Mouse (Mus musculus) mammary gland, adult 2 months (tissue): ENCODE measurements around the gene Hbb-bh2. TPM values are rescaled to one million over a fixed set of nuclear protein-coding genes. Genes with fewer than 3 reads are reported as not detected.

Experiments used
- polyA plus RNA-seq: library from polyadenylated mRNA; depleted of rRNA; stranded (reverse); fragments of >200 nt; gene quantifications from 2 replicates; pipeline ENCODE4 v1.2.3, GENCODE M21; 2012; ENCODE audit warnings: low replicate concordance; rRNA removed

The Hbb-bh2 gene
- polyA plus RNA-seq, result not detected in 2 replicates

DNA sequence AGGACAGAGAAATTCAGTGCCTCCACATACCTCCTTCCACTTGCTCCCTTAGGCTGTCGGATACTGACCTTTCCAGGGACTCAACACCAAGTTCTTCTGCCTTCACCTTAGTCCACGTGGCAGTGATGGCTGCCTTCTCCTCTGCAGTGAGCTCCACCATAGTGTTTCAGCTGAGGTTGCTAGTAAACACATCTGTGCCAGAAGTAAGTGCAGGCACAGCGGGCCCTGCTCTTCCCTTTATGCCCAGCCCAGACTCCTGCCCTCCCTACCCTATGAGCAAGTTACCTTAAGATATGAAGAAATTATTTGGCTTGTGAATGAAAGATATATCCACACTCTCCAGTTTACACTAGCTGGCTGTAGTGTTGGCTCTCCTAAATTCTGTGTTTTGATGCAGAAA is at the start of gene Hbb-bh2:
Gene Hbb-bh2 (minus strand): TSS at position 253 of the 400 bp plus-strand sequence.

DNA sequence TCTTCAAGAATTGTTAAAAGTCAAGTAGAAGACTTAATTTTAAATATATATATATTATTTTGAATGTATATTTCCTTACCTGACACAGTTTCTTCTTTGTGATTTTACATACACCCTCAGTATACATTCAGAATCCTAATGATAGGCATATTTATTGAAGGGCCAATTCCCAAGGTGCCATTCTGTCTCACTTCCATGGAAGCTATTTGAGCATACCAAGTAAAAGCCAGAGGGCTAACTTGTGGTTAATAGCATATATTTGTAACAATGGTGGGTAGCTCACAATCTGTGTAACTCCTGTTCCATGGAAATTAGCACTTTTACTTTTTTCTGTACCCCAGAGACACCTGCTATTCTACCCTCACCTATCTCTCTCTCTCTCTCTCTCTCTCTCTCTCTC is 45.8 kb upstream of the Hbb-bh2 start, which contains the start of gene Olfr66:
Gene Olfr66 (minus strand): TSS at position 101 of the 400 bp plus-strand sequence.

DNA sequence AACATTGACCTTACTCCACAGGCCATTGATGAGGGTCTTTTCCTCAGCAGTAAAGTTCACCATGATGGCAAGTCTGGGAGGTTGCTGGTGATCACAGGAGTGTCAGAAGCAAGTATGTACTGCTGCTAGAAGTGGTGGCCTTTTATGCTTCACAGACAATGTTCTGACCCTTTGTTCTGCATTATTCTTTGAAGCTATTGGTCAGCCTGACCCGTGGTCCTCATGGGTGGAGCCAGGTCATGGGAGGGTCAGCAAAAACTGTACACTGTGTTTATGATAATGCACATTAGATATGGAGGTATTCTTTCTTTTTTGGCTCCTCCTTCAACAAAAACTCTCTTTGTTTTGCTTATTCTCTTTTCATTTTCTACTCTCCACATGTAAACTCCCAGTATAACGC is 12.8 kb upstream of the Hbb-bh2 start, which contains the start of gene Hbb-y:
Gene Hbb-y (minus strand): TSS at position 127 of the 400 bp plus-strand sequence.

DNA sequence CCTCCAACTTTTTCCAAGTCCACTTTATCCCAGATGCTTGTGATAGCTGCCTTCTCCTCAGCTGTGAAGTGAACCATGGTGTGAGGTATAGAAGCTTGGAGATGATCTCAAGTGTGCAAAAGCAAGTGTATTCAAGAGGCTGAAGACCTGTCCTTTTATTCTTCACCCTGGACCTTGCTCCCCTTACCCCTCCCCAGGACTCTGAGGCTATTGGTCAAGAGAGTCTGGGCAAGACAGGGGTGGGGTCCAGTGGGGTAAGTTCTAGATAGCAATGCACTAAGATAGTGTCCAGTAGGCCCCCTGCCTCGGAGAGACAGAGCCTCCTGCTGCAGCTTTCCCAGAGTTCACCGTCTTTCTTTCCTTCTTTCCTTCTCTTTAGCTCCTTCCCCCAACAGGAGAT is 2.7 kb upstream of the Hbb-bh2 start, which contains the start of gene Hbb-bh1:
Gene Hbb-bh1 (minus strand): TSS at position 131 of the 400 bp plus-strand sequence.

DNA sequence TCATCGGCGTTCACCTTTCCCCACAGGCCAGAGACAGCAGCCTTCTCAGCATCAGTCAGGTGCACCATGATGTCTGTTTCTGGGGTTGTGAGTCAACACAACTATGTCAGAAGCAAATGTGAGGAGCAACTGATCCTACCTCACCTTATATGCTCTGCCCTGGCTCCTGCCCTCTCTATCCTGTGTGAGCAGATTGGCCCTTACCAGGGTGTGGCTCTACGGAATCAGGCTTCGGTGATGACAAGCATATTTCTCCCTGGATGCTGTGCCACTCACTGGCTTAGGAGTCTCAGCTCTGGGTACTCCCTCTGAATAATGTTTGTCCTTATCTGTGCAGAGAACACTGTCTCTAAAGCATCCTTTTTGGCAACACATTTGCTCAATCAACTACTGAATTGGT is 12.5 kb downstream of the Hbb-bh2 start, which contains the start of gene Hbb-bs:
Gene Hbb-bs (minus strand): TSS at position 289 of the 400 bp plus-strand sequence.

DNA sequence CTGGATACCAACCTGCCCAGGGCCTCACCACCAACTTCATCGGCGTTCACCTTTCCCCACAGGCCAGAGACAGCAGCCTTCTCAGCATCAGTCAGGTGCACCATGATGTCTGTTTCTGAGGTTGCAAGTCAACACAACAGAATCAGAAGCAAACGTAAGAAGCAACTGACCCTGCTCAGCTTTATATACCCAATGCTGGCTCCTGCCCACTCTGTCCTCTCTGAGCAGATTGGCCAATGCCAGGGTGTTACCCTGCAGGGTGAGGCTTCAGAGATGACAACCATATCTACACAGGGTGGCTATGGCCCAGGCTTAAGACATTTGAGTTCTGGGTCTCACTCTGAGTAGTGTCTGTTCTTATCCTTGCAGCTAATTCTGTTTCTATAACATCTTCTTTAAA is 26.6 kb downstream of the Hbb-bh2 start, which contains the start of gene Hbb-bt:
Gene Hbb-bt (minus strand): TSS at position 231 of the 400 bp plus-strand sequence.

DNA sequence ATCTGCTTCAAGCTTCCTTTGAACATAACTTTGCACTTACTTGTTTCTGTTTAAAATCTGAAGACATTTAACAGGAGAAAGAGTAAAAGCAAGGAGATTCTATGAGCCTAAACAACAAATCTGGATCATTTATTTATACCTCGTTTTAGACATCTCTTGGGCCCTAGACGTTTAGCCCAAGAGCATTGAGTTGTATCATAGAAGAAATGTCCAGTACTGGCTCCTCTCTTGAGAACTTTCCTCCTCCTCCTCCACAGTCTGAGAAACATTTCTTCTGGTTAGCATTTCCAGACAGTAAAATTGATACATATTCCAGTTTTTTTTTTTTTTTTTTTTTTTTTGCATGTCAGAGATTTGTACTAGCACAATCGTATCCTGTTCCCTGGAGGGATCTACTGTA is 48.6 kb downstream of the Hbb-bh2 start, which contains the start of gene Olfr67:
Gene Olfr67 (minus strand): TSS at position 101 of the 400 bp plus-strand sequence.

Other genes with a start within 250 kb of the Hbb-bh2 start
- not detected in 2 replicates for gene Olfr619, start 239.9 kb downstream of the Hbb-bh2 start, polyA plus RNA-seq
- not detected in 2 replicates for gene Olfr620, start 228.0 kb downstream of the Hbb-bh2 start, polyA plus RNA-seq
- not detected in 2 replicates for gene Olfr622, start 197.8 kb downstream of the Hbb-bh2 start, polyA plus RNA-seq
- not detected in 2 replicates for gene Olfr623, start 176.8 kb downstream of the Hbb-bh2 start, polyA plus RNA-seq
- not detected in 2 replicates for gene Olfr624, start 169.3 kb downstream of the Hbb-bh2 start, polyA plus RNA-seq
- gene Olfr625-ps1, start 157.8 kb downstream of the Hbb-bh2 start, polyA plus RNA-seq, result not detected in 2 replicates
- not detected in 2 replicates for gene Olfr243, start 125.8 kb downstream of the Hbb-bh2 start, polyA plus RNA-seq
- gene Olfr628, start 110.1 kb downstream of the Hbb-bh2 start, polyA plus RNA-seq, result not detected in 2 replicates
- not detected in 2 replicates for gene Olfr629, start 95.6 kb downstream of the Hbb-bh2 start, polyA plus RNA-seq
- gene Olfr630, start 83.2 kb downstream of the Hbb-bh2 start, polyA plus RNA-seq, result not detected in 2 replicates
- not detected in 2 replicates for gene Olfr69, start 68.9 kb downstream of the Hbb-bh2 start, polyA plus RNA-seq
- gene Olfr68, start 60.8 kb downstream of the Hbb-bh2 start, polyA plus RNA-seq, result not detected in 2 replicates
- gene Olfr67, start 48.7 kb downstream of the Hbb-bh2 start, polyA plus RNA-seq, result not detected in 2 replicates
- 79.2 and 80.0 TPM in 2 replicates for gene Hbb-bt, start 26.5 kb downstream of the Hbb-bh2 start, polyA plus RNA-seq
- 783 and 1,033 TPM in 2 replicates for gene Hbb-bs, start 12.4 kb downstream of the Hbb-bh2 start, polyA plus RNA-seq
- gene Hbb-bh1, start 2.6 kb upstream of the Hbb-bh2 start, polyA plus RNA-seq, result not detected in 2 replicates
- gene Hbb-y, start 12.7 kb upstream of the Hbb-bh2 start, polyA plus RNA-seq, result not detected in 2 replicates
- gene Olfr66, start 45.7 kb upstream of the Hbb-bh2 start, polyA plus RNA-seq, result not detected in 2 replicates
- gene Olfr64, start 54.0 kb upstream of the Hbb-bh2 start, polyA plus RNA-seq, result not detected in 2 replicates
- gene Olfr65, start 63.0 kb upstream of the Hbb-bh2 start, polyA plus RNA-seq, result not detected in 2 replicates
- not detected in 2 replicates for gene Olfr631, start 88.3 kb upstream of the Hbb-bh2 start, polyA plus RNA-seq
- gene Olfr632, start 93.8 kb upstream of the Hbb-bh2 start, polyA plus RNA-seq, result not detected in 2 replicates
- gene Olfr633, start 103.9 kb upstream of the Hbb-bh2 start, polyA plus RNA-seq, result not detected in 2 replicates
- gene Olfr635, start 130.6 kb upstream of the Hbb-bh2 start, polyA plus RNA-seq, result not detected in 2 replicates
- not detected in 2 replicates for gene Olfr638, start 158.2 kb upstream of the Hbb-bh2 start, polyA plus RNA-seq
- gene Olfr639, start 176.8 kb upstream of the Hbb-bh2 start, polyA plus RNA-seq, result not detected in 2 replicates
- gene Olfr640, start 185.1 kb upstream of the Hbb-bh2 start, polyA plus RNA-seq, result not detected in 2 replicates
- not detected in 2 replicates for gene Olfr641, start 194.9 kb upstream of the Hbb-bh2 start, polyA plus RNA-seq
- not detected in 2 replicates for gene Olfr642, start 212.1 kb upstream of the Hbb-bh2 start, polyA plus RNA-seq
- gene 4930516K23Rik, start 220.9 kb upstream of the Hbb-bh2 start, polyA plus RNA-seq, result not detected in 2 replicates
- gene Olfr644, start 231.3 kb upstream of the Hbb-bh2 start, polyA plus RNA-seq, result not detected in 2 replicates
- gene Olfr645, start 244.9 kb upstream of the Hbb-bh2 start, polyA plus RNA-seq, result not detected in 2 replicates